Mouse (Mus musculus) heart, embryonic 13.5 days (tissue): Measurements from ENCODE around the gene Rimklb. TPM values are rescaled to one million over a fixed set of nuclear protein-coding genes. Genes with fewer than 3 reads are reported as not detected.

ENCODE experiments used
- ATAC-seq: fragments of 200-750 bp; cut with Nextera tagmentation; 2 replicates; pipeline ENCODE4 v1.8.0; 2017; ENCODE audit warnings: moderate TSS enrichment; ENCODE audit not compliant: insufficient number of reproducible peaks, low FRiP score, low TSS enrichment; ENCODE audit errors: extremely low read depth
- H3K27ac ChIP-seq: fragments of 300-500 bp; sonication (generic); replicated peaks from 2 replicates; pipeline ENCODE4 v1.5.1; 2015; ENCODE audit warnings: moderate library complexity, mild to moderate bottlenecking, inconsistent platforms
- H3K27me3 ChIP-seq: fragments of 300-500 bp; sonication (generic); replicated peaks from 2 replicates; pipeline ENCODE4 v1.6.1; 2015; ENCODE audit warnings: mild to moderate bottlenecking, inconsistent platforms
- H3K36me3 ChIP-seq: fragments of 300-500 bp; sonication (generic); 2 replicates; pipeline ENCODE4 v1.6.1; 2015; ENCODE audit warnings: mild to moderate bottlenecking, inconsistent platforms
- H3K4me1 ChIP-seq: fragments of 300-500 bp; sonication (generic); 2 replicates; pipeline ENCODE4 v1.6.1; 2015; ENCODE audit warnings: inconsistent platforms
- H3K4me2 ChIP-seq: fragments of 300-500 bp; sonication (generic); 2 replicates; pipeline ENCODE4 v1.6.1; 2015; ENCODE audit warnings: inconsistent platforms, mild to moderate bottlenecking, moderate library complexity
- H3K4me3 ChIP-seq: fragments of 300-500 bp; sonication (generic); 2 replicates; pipeline ENCODE4 v1.5.1; 2015; ENCODE audit warnings: moderate library complexity, mild to moderate bottlenecking, inconsistent platforms
- H3K9ac ChIP-seq: fragments of 300-500 bp; sonication (generic); 2 replicates; pipeline ENCODE4 v1.6.1; 2015; ENCODE audit warnings: inconsistent platforms, mild to moderate bottlenecking, moderate library complexity
- H3K9me3 ChIP-seq: fragments of 300-500 bp; sonication (generic); 2 replicates; pipeline ENCODE4 v1.6.1; 2016; ENCODE audit warnings: inconsistent platforms
- WGBS: fragments of 180-500 bp; shearing (Covaris S2); methylation state at CpG from one replicate; pipeline ENCODE4 v1.1.7; 2015; ENCODE audit warnings: mixed read lengths; 5-methylcytosine and 5-hydroxymethylcytosine counted together
- polyA plus RNA-seq: library from polyadenylated mRNA; unstranded; fragments of >200 nt; fragmentation: Nextera tagmentation; extraction: Ambion mirVana; gene quantifications from 2 replicates; pipeline ENCODE4 v1.2.1, GENCODE M21; 2015

The Rimklb gene
- polyA plus RNA-seq, 1 experiment from 2014 or later, result 6.0 TPM

DNA sequence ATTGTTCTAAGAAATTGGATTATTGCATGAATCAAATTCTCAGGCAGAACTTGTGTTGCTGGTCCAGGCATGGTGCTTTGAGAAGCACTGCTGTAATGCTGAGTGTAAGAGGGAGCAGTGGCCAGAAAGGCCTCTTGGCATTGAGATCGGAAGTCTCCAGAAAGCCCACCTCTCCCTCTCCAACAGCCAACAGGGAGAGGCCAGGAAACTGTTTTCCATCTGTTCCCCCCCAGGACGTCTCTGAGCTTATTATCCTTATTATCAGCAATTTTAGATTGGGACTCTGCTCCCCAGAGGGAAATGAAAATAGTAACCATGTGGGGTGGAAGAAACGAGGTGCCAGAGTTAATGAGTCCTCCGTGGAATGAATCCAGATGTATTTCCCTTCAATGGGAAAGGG, 82.2 kb downstream of the Rimklb start:
- no peak overlapping the region for H3K9ac ChIP-seq
- no peak for ATAC-seq
- no peaks in the 10 kb centered on the region for H3K9me3 ChIP-seq
- no peak overlapping the region for H3K27ac ChIP-seq
- no peaks in the 10 kb centered on the region for H3K4me1 ChIP-seq
- no peak overlapping the region for H3K4me2 ChIP-seq
- 43% methylated on average over 4 of the region's 4 CpGs for WGBS
- H3K27me3 ChIP-seq, result no peaks in the 10 kb centered on the region
- H3K4me3 ChIP-seq, result no peak overlapping the region
- no peaks in the 10 kb centered on the region for H3K36me3 ChIP-seq

DNA sequence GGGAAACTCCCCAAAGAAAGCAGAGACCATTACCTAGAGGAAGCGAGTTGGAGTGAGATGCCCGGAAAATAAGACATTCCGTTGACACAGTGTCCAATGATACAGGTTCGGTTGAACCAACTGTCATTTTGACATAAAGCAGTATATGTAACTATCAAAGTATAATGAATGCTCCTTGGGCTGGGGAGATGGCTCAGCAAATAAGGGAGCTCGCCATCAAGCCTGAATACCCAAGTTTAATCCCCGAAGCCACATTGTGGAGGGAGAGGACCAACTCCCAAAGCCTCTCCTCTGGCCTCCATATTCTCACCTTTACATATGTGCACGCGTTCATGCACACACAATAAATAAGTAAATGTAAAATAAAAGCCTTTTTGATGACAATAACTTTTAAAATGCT, 87.3 kb downstream of the Rimklb start:
- ATAC-seq, result no peak
- Histone ChIP-seq H3K36me3 (no peaks in the 10 kb centered on the region), H3K9me3 (no peaks in the 10 kb centered on the region), H3K4me2 (no peak overlapping the region), H3K27me3 (no peaks in the 10 kb centered on the region), H3K9ac (no peak overlapping the region), H3K4me3 (no peak overlapping the region), H3K4me1 (no peaks in the 10 kb centered on the region), H3K27ac (no peak overlapping the region)
- WGBS, result 83% methylated on average over 8 of the region's 8 CpGs

DNA sequence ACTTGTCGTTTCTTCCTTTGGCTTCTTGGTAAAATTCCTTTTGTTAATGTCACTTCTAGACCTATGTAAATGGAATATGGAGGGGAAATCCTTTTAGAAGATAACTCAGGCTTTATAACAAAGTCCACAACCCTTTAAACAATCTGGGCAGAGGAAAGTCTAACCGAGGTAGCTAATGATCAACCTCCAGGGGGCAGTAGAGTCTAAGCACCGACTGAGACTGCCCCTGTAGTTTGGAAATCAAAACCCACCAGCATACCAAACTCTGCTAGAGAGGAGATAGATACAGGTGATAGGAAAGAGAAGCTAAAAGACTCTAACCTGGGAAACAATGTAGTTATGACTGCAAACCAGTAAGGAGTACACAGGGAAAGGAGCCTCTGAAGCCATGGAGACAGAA, 96.3 kb downstream of the Rimklb start:
- Histone ChIP-seq H3K27me3 (no peaks in the 10 kb centered on the region), H3K9ac (no peak overlapping the region), H3K4me1 (no peaks in the 10 kb centered on the region), H3K4me2 (no peak overlapping the region), H3K9me3 (no peaks in the 10 kb centered on the region), H3K36me3 (no peaks in the 10 kb centered on the region), H3K27ac (no peak overlapping the region), H3K4me3 (no peak overlapping the region)
- 11% methylated on average over 3 of the region's 3 CpGs for WGBS
- no peak for ATAC-seq

DNA sequence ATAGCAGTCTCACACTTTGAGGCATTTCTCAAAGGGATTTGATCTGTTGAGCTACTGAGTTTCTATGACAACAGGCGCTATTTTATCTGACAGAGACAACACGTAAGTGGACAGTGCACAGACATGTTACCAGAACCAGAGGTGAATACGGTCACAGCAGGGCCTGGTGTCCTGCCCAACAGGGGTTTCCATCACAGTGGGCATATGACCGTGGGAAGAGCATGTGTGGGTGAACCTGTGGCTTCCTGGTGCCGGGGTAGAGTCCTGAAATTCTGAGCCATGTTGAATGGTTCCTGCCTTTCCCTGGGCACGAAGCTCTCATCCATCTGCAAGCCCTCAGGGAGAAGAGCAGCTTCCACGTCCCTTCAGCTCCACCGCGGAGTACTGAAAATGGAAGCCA, 98.3 kb downstream of the Rimklb start:
- H3K27me3 ChIP-seq, result no peaks in the 10 kb centered on the region
- 72% methylated on average over 9 of the region's 9 CpGs for WGBS
- no peak overlapping the region for H3K4me3 ChIP-seq
- no peaks in the 10 kb centered on the region for H3K36me3 ChIP-seq
- no peaks in the 10 kb centered on the region for H3K4me1 ChIP-seq
- H3K9me3 ChIP-seq, result no peaks in the 10 kb centered on the region
- no peak overlapping the region for H3K9ac ChIP-seq
- ATAC-seq, result no peak
- no peak overlapping the region for H3K4me2 ChIP-seq
- H3K27ac ChIP-seq, result no peak overlapping the region

Other genes starting within 250 kb of the Rimklb start
- gene Klrg1, start 215.9 kb downstream of the Rimklb start, polyA plus RNA-seq, result not detected in 2 replicates
- gene M6pr, start 190.0 kb downstream of the Rimklb start, polyA plus RNA-seq, result 71.1 and 76.3 TPM in 2 replicates
- 9.7 and 12.1 TPM in 2 replicates for gene Phc1, start 158.2 kb downstream of the Rimklb start, polyA plus RNA-seq
- gene Mfap5, start 7.1 kb upstream of the Rimklb start, polyA plus RNA-seq, result 13.7 and 13.8 TPM in 2 replicates
- gene Aicda, start 55.0 kb upstream of the Rimklb start, polyA plus RNA-seq, result not detected in 2 replicates
- gene Apobec1, start 103.7 kb upstream of the Rimklb start, polyA plus RNA-seq, result 2.2 and 2.7 TPM in 2 replicates
- gene Gdf3, start 111.3 kb upstream of the Rimklb start, polyA plus RNA-seq, result 0.20 and 0.27 TPM in 2 replicates
- gene Dppa3, start 127.6 kb upstream of the Rimklb start, polyA plus RNA-seq, result not detected in 2 replicates
- gene Nanog, start 208.7 kb upstream of the Rimklb start, polyA plus RNA-seq, result 0.71 and 0.94 TPM in 2 replicates